Mouse (Mus musculus) cortical plate, adult 2 months (tissue): Measurements from ENCODE around the gene Map4k5. TPM values are rescaled to one million over a fixed set of nuclear protein-coding genes. Genes with fewer than 3 reads are reported as not detected.

Experiments used
- H3K27ac ChIP-seq: fragments of 200-500 bp; 2 replicates; pipeline ENCODE4 v1.5.1; 2012; ENCODE audit warnings: low read length, control low read depth, inconsistent platforms; ENCODE audit not compliant: insufficient read depth
- H3K4me1 ChIP-seq: fragments of 200-500 bp; 2 replicates; pipeline ENCODE4 v1.6.1; 2011; ENCODE audit warnings: low read length; ENCODE audit not compliant: control insufficient read depth, insufficient read depth
- H3K4me3 ChIP-seq: fragments of 200-500 bp; 2 replicates; pipeline ENCODE4 v1.5.1; 2011; ENCODE audit warnings: mild to moderate bottlenecking, low read length, control low read depth; ENCODE audit not compliant: insufficient read depth
- CTCF ChIP-seq: fragments of 200-500 bp; IDR thresholded peaks from 2 replicates; pipeline ENCODE4 v1.5.1; 2011; ENCODE audit warnings: mild to moderate bottlenecking, control low read depth, low read length; ENCODE audit not compliant: insufficient read depth; ENCODE audit errors: extremely low read depth
- POLR2A ChIP-seq: fragments of 200-500 bp; IDR thresholded peaks from 2 replicates; pipeline ENCODE4 v1.6.1; 2011; ENCODE audit warnings: mild to moderate bottlenecking, low read length, control low read depth; ENCODE audit not compliant: insufficient read depth; ENCODE audit errors: extremely low read depth
- polyA plus RNA-seq: library from polyadenylated mRNA; depleted of rRNA; stranded (reverse); fragments of >200 nt; gene quantifications from 2 replicates; pipeline ENCODE4 v1.2.3, GENCODE M21; 2012; rRNA removed

Gene Map4k5
- polyA plus RNA-seq, 1 experiment = 25.3 TPM

- Histone ChIP-seq H3K27ac (no peak overlapping the region), H3K4me1 (no peaks in the 10 kb centered on the region), H3K4me3 (no peak overlapping the region)
- TF ChIP-seq CTCF (no peak), POLR2A (no peak)
Observed at GRCm38 (mm10) chr12:69753936-69754335, 139.1 kb downstream of the Map4k5 start.

Other genes starting within 250 kb of the Map4k5 start
- 32.1 and 35.0 TPM in 2 replicates for gene Sos2, start 211.3 kb downstream of the Map4k5 start, polyA plus RNA-seq
- gene L2hgdh, start 168.3 kb downstream of the Map4k5 start, polyA plus RNA-seq = 11.8 and 12.3 TPM in 2 replicates
- 30.2 and 34.9 TPM in 2 replicates for gene Atp5s, start 168.2 kb downstream of the Map4k5 start, polyA plus RNA-seq
- 13.3 and 19.4 TPM in 2 replicates for gene Cdkl1, start 101.9 kb downstream of the Map4k5 start, polyA plus RNA-seq
- gene Atl1, start 586 bp downstream of the Map4k5 start, polyA plus RNA-seq = 108 and 119 TPM in 2 replicates
- gene Sav1, start 93.8 kb upstream of the Map4k5 start, polyA plus RNA-seq = 19.9 and 20.1 TPM in 2 replicates
- gene Nin, start 220.5 kb upstream of the Map4k5 start, polyA plus RNA-seq = 31.2 and 31.6 TPM in 2 replicates